Mouse (Mus musculus): ENCODE data around the gene Tmem242.

The Tmem242 gene

DNA sequence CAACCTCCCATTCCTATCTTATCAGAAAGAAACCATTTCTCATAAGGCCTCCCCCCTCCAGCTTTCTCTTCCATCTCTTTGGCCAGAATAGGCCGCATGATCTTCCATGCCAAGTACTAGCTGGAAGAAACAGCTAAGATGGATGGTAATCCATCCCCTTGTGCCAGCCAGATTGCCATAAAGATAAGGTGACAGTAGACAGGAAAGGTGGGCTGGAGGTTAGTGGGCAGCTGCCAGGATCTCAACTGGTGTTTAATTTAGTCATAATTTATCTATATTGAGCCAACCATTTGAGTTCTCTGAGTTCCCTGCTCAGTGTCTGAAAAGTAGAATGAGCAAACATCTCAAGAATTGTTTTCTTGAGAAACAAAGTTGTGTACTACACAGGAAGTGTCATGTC is 54.4 kb downstream of the Tmem242 start:
- no peak for DNase-seq (ENCODE audit: extremely low spot score, low read depth, low spot score)

DNA sequence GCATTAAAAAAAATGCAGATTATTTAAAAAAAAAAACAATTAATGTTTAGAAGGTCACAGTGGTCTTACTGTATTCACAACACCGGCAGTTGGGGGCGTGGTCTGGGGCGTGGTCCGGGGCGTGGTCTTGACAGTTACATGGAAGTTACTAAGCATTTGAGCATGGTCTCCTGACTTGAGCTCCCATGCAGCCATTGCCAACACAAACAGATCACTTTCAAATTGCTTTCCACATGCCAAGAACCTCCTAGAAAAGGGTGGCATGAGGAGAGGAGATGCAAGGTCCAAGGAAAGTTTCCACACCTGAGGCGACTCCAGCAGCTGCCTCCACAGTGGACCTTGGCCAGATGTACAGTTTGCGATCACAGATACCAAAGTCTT is 62.1 kb downstream of the Tmem242 start:
- no peak for DNase-seq (ENCODE audit: extremely low spot score, low read depth, low spot score)

DNA sequence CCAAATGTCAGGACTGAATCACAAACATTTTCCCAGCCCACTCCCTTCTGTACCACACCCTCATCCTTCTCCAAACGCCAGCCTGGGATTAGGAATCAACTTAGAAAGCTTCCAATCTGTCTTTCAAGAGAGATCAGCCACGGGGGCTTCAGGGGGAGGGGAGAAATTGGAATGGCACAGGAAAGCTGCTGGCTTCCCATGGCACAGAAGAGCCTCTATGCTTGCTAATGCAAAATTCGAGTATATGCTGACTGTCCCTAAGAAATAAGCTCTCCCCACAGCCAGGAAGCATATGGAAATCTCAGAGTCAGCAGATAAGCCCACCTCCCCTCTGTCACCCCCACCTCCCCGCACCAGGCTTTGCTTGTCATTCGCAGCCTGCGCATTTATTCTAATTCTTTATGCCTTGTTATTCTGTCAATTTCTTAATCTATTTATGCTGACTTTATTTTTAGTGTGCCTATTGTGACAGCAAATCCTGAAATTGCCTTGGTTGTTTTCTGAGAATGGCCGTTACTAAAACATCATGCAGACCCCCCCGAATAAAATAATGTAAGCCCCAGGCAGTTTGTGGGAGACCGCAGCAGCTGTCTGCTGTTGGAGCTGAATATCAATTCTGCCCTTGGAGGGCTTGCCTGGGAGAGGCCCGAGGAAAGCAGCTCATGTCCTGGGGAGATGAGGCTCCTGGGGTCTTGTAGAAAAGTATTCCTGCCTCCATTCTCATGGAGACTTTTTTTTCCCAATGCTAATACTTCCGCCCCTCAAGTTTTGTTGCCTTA is 62.7 kb downstream of the Tmem242 start:
- DNase-seq (ENCODE audit: extremely low spot score, low read depth, low spot score): no peak

GRCm38 (mm10) chr17:5372951-5373350 is 67.1 kb downstream of the Tmem242 start:
- DNase-seq (ENCODE audit: extremely low spot score, low read depth, low spot score): no peak

GRCm38 (mm10) chr17:5371521-5371920 is 68.5 kb downstream of the Tmem242 start:
- DNase-seq (ENCODE audit: extremely low spot score, low read depth, low spot score): no peak

- no peak for DNase-seq (ENCODE audit: extremely low spot score, low read depth, low spot score)
Measured at GRCm38 (mm10) chr17:5371032-5371431, 69.0 kb downstream of the Tmem242 start.

- DNase-seq (ENCODE audit: extremely low spot score, low read depth, low spot score): no peak
Measured at GRCm38 (mm10) chr17:5365992-5366398, 74.1 kb downstream of the Tmem242 start.

All from hindlimb bud, embryonic 11.5 days (tissue).